Mouse (Mus musculus) liver, embryonic 11.5 days (tissue): ENCODE data around the gene Isca1. TPM values are rescaled to one million over a fixed set of nuclear protein-coding genes. Genes with fewer than 3 reads are reported as not detected.

Experiments used
- ATAC-seq: fragments of 200-750 bp; cut with Nextera tagmentation; replicated peaks from 2 replicates; pipeline ENCODE4 v1.8.0; 2017; ENCODE audit warnings: moderate number of reproducible peaks, mild to moderate bottlenecking, moderate TSS enrichment, moderate library complexity; ENCODE audit not compliant: low FRiP score
- DNase-seq: peaks from one replicate; pipeline ENCODE4 v3.0.0-alpha.2; 2017; ENCODE audit warnings: low spot score
- H3K27ac ChIP-seq: fragments of 300-500 bp; sonication (generic); 2 replicates; pipeline ENCODE4 v1.5.1; 2014; ENCODE audit warnings: mild to moderate bottlenecking, low read depth, low read length, control low read depth
- H3K27me3 ChIP-seq: fragments of 300-500 bp; sonication (generic); replicated peaks from 2 replicates; pipeline ENCODE4 v1.6.1; 2014; ENCODE audit warnings: low read length, mixed read lengths; ENCODE audit not compliant: control insufficient read depth, insufficient read depth
- H3K36me3 ChIP-seq: fragments of 300-500 bp; sonication (generic); 2 replicates; pipeline ENCODE4 v1.6.1; 2014; ENCODE audit warnings: mild to moderate bottlenecking, low read length, moderate library complexity, mixed read lengths; ENCODE audit not compliant: control insufficient read depth, insufficient read depth
- H3K4me1 ChIP-seq: fragments of 300-500 bp; sonication (generic); replicated peaks from 2 replicates; pipeline ENCODE4 v1.6.1; 2014; ENCODE audit warnings: low read length, mixed read lengths; ENCODE audit not compliant: control insufficient read depth, insufficient read depth
- H3K4me2 ChIP-seq: fragments of 300-500 bp; sonication (generic); 2 replicates; pipeline ENCODE4 v1.6.1; 2014; ENCODE audit warnings: mild to moderate bottlenecking, control low read depth, moderate library complexity
- H3K4me3 ChIP-seq: fragments of 300-500 bp; sonication (generic); 2 replicates; pipeline ENCODE4 v1.5.1; 2014; ENCODE audit warnings: low read depth, low read length, control low read depth
- H3K9ac ChIP-seq: fragments of 300-500 bp; sonication (generic); 2 replicates; pipeline ENCODE4 v1.6.1; 2014; ENCODE audit warnings: low read depth, low read length, control low read depth
- H3K9me3 ChIP-seq: fragments of 300-500 bp; sonication (generic); 2 replicates; pipeline ENCODE4 v1.6.1; 2016; ENCODE audit warnings: low read length, inconsistent platforms, mixed read lengths; ENCODE audit not compliant: control insufficient read depth
- WGBS: fragments of 180-500 bp; shearing (Covaris S2); extraction: QIAGEN DNeasy Blood & Tissue Kit; methylation state at CpG from one replicate; pipeline ENCODE4 v1.1.7; 2014; 5-methylcytosine and 5-hydroxymethylcytosine counted together
- polyA plus RNA-seq: library from polyadenylated mRNA; unstranded; fragments of >200 nt; fragmentation: Nextera tagmentation; extraction: Ambion mirVana; gene quantifications from 2 replicates; pipeline ENCODE4 v1.2.1, GENCODE M21; 2014

The Isca1 gene
- polyA plus RNA-seq, 1 experiment from 2014 or later: 173 TPM

- Histone ChIP-seq H3K27ac (peak overlapping the region; percentile 100), H3K4me1 (peaks cover 50% of the 10 kb centered on the region), H3K4me3 (peak overlapping the region; percentile 93), H3K9ac (peak overlapping the region; percentile 93), H3K27me3 (no peaks in the 10 kb centered on the region), H3K9me3 (no peaks in the 10 kb centered on the region), H3K36me3 (peaks cover 6% of the 10 kb centered on the region; the same call in 1 of the 2 replicates), H3K4me2 (peak overlapping the region; percentile 76)
- WGBS: 24% methylated on average over 13 of the region's 13 CpGs
- DNase-seq: no peak
- ATAC-seq: no peak
These were observed 1.1 kb downstream of the Isca1 start for GRCm38 (mm10) chr13:59768531-59768930.

- Histone ChIP-seq H3K4me1 (peaks cover 55% of the 10 kb centered on the region), H3K36me3 (peaks cover 9% of the 10 kb centered on the region)
- no peak for ATAC-seq
These were observed 2.7 kb downstream of the Isca1 start for GRCm38 (mm10) chr13:59766786-59767515.

GRCm38 (mm10) chr13:59762791-59763190, 6.8 kb downstream of the Isca1 start:
- ATAC-seq (peak; percentile 77), DNase-seq (no peak)
- Histone ChIP-seq H3K4me3 (no peak overlapping the region), H3K4me2 (peak overlapping the region; percentile 18; the same call in 1 of the 2 replicates), H3K9ac (no peak overlapping the region), H3K36me3 (peaks cover 41% of the 10 kb centered on the region), H3K4me1 (peaks cover 40% of the 10 kb centered on the region), H3K9me3 (no peaks in the 10 kb centered on the region), H3K27me3 (no peaks in the 10 kb centered on the region), H3K27ac (peak overlapping the region; percentile 46; the same call in 1 of the 2 replicates)
- WGBS: 72% methylated on average over 7 of the region's 7 CpGs

More at GRCm38 (mm10) chr13:59766786-59767515, 2.7 kb downstream of the Isca1 start:
- no peaks in the 10 kb centered on the region for H3K9me3 ChIP-seq
- H3K27me3 ChIP-seq: no peaks in the 10 kb centered on the region
- peak overlapping the region; percentile 56 for H3K27ac ChIP-seq
- peak overlapping the region; percentile 93 for H3K4me3 ChIP-seq
- H3K4me2 ChIP-seq: peak overlapping the region; percentile 76
- 65% methylated on average over 11 of the region's 11 CpGs for WGBS
- no peak for DNase-seq
- H3K9ac ChIP-seq: peak overlapping the region; percentile 50

GRCm38 (mm10) chr13:59756906-59757305, 12.7 kb downstream of the Isca1 start:
- Histone ChIP-seq H3K27me3 (no peaks in the 10 kb centered on the region), H3K4me1 (no peaks in the 10 kb centered on the region), H3K4me3 (no peak overlapping the region), H3K4me2 (no peak overlapping the region), H3K9me3 (0 out of 2 replicates have a peak, but pooled peaks cover 3% of the 10 kb centered on the region), H3K36me3 (peaks cover 53% of the 10 kb centered on the region), H3K9ac (no peak overlapping the region), H3K27ac (no peak overlapping the region; the same call in 1 of the 2 replicates)
- ATAC-seq (no peak), DNase-seq (no peak)
- 85% methylated on average over 7 of the region's 7 CpGs for WGBS

GRCm38 (mm10) chr13:59750310-59750709, 19.3 kb downstream of the Isca1 start:
- no peak for DNase-seq
- 56% methylated on average over 12 of the region's 12 CpGs for WGBS

GRCm38 (mm10) chr13:59746711-59747110, 22.9 kb downstream of the Isca1 start, which contains the start of gene 1700014D04Rik:
Gene 1700014D04Rik, minus strand, starts transcription at chr13:59746752.
- no peaks in the 10 kb centered on the region for H3K36me3 ChIP-seq
- H3K4me3 ChIP-seq: no peak within 1 kb of the TSS
- ATAC-seq (no peak), DNase-seq (no peak)
- no peaks in the 10 kb centered on the region for H3K9me3 ChIP-seq
- H3K9ac ChIP-seq: no peak within 1 kb of the TSS
- H3K4me1 ChIP-seq: no peaks in the 10 kb centered on the region; the same call in 1 of the 2 replicates
- 88% methylated on average over 9 of the region's 9 CpGs for WGBS
- H3K27ac ChIP-seq: no peak within 1 kb of the TSS
- H3K4me2 ChIP-seq: no peak within 1 kb of the TSS
- no peaks in the 10 kb centered on the region for H3K27me3 ChIP-seq

More at GRCm38 (mm10) chr13:59750310-59750709, 19.3 kb downstream of the Isca1 start:
- no peaks in the 10 kb centered on the region for H3K27me3 ChIP-seq
- no peaks in the 10 kb centered on the region; the same call in 1 of the 2 replicates for H3K4me1 ChIP-seq
- H3K36me3 ChIP-seq: peaks cover 11% of the 10 kb centered on the region; the same call in 1 of the 2 replicates
- H3K9me3 ChIP-seq: 0 out of 2 replicates have a peak, but pooled peaks cover 3% of the 10 kb centered on the region
- H3K27ac ChIP-seq: no peak overlapping the region
- H3K4me3 ChIP-seq: no peak overlapping the region
- no peak overlapping the region for H3K9ac ChIP-seq
- no peak overlapping the region for H3K4me2 ChIP-seq
- no peak for ATAC-seq

- ATAC-seq: no peak
- WGBS: 78% methylated on average over 5 of the region's 6 CpGs
- H3K27ac ChIP-seq: no peak overlapping the region
- DNase-seq: no peak
- no peak overlapping the region for H3K4me2 ChIP-seq
- no peaks in the 10 kb centered on the region for H3K36me3 ChIP-seq
- no peaks in the 10 kb centered on the region for H3K9me3 ChIP-seq
- H3K9ac ChIP-seq: no peak overlapping the region
- H3K4me3 ChIP-seq: no peak overlapping the region
- H3K4me1 ChIP-seq: no peaks in the 10 kb centered on the region; the same call in 1 of the 2 replicates
- no peaks in the 10 kb centered on the region for H3K27me3 ChIP-seq
These were observed 23.4 kb downstream of the Isca1 start for GRCm38 (mm10) chr13:59746164-59746563.

- Histone ChIP-seq H3K36me3 (no peaks in the 10 kb centered on the region), H3K27me3 (no peaks in the 10 kb centered on the region), H3K4me1 (no peaks in the 10 kb centered on the region), H3K27ac (no peak overlapping the region), H3K4me2 (no peak overlapping the region), H3K4me3 (no peak overlapping the region), H3K9ac (no peak overlapping the region), H3K9me3 (no peaks in the 10 kb centered on the region)
- 65% methylated on average over 6 of the region's 6 CpGs for WGBS
- DNase-seq (no peak), ATAC-seq (no peak)
These were observed 24.1 kb downstream of the Isca1 start for GRCm38 (mm10) chr13:59745462-59745861.
